Mouse (Mus musculus): Measurements from ENCODE around the gene Ralgps1.

Ralgps1 gene

GRCm38 (mm10) chr2:33272665-33273439 is 98.4 kb downstream of the Ralgps1 start:
- no peak for DNase-seq

- DNase-seq, result no peak
Measured at GRCm38 (mm10) chr2:33271511-33271910, 99.8 kb downstream of the Ralgps1 start.

- DNase-seq, result no peak
Measured at GRCm38 (mm10) chr2:33270569-33270968, 100.7 kb downstream of the Ralgps1 start.

GRCm38 (mm10) chr2:33269132-33269493 is 102.2 kb downstream of the Ralgps1 start:
- no peak for DNase-seq

- no peak for DNase-seq
Measured at GRCm38 (mm10) chr2:33268384-33269131, 102.7 kb downstream of the Ralgps1 start.

- DNase-seq, result no peak
Measured at GRCm38 (mm10) chr2:33267075-33267474, 104.2 kb downstream of the Ralgps1 start.

GRCm38 (mm10) chr2:33265793-33266192 is 105.5 kb downstream of the Ralgps1 start:
- no peak for DNase-seq

GRCm38 (mm10) chr2:33261475-33261874 is 109.8 kb downstream of the Ralgps1 start:
- no peak for DNase-seq

GRCm38 (mm10) chr2:33260772-33261171 is 110.5 kb downstream of the Ralgps1 start:
- DNase-seq, result no peak

- DNase-seq, result no peak
Measured at GRCm38 (mm10) chr2:33256769-33257537, 114.3 kb downstream of the Ralgps1 start.

GRCm38 (mm10) chr2:33254318-33254985 is 116.8 kb downstream of the Ralgps1 start:
- no peak for DNase-seq

GRCm38 (mm10) chr2:33253572-33254190 is 117.6 kb downstream of the Ralgps1 start:
- peak; percentile 56 for DNase-seq

- DNase-seq, result no peak
Measured at GRCm38 (mm10) chr2:33252751-33253150, 118.5 kb downstream of the Ralgps1 start.

- no peak for DNase-seq
Measured at GRCm38 (mm10) chr2:33249922-33250633, 121.2 kb downstream of the Ralgps1 start.

- DNase-seq, result no peak
Measured at GRCm38 (mm10) chr2:33248549-33248948, 122.7 kb downstream of the Ralgps1 start.

- no peak for DNase-seq
Measured at GRCm38 (mm10) chr2:33246841-33247240, 124.4 kb downstream of the Ralgps1 start.

GRCm38 (mm10) chr2:33245350-33245749 is 125.9 kb downstream of the Ralgps1 start:
- DNase-seq, result no peak

- no peak for DNase-seq
Measured at GRCm38 (mm10) chr2:33244880-33245279, 126.4 kb downstream of the Ralgps1 start.

- no peak for DNase-seq
Measured at GRCm38 (mm10) chr2:33237581-33237980, 133.7 kb downstream of the Ralgps1 start.

GRCm38 (mm10) chr2:33234848-33235247 is 136.4 kb downstream of the Ralgps1 start:
- no peak for DNase-seq

- DNase-seq, result no peak
Measured at GRCm38 (mm10) chr2:33233856-33234255, 137.4 kb downstream of the Ralgps1 start.
